Mouse (Mus musculus) brain, embryonic 14.5 days (tissue): ENCODE measurements around the gene Plxdc2. TPM values are rescaled to one million over a fixed set of nuclear protein-coding genes. Genes with fewer than 3 reads are reported as not detected.

ENCODE experiments used
- DNase-seq: peaks from one replicate; pipeline ENCODE4 v3.0.0-alpha.2; 2011; ENCODE audit warnings: low read depth
- CTCF ChIP-seq: fragments of 200-500 bp; IDR thresholded peaks from 2 replicates; pipeline ENCODE4 v1.5.1; 2012; ENCODE audit warnings: inconsistent platforms, mild to moderate bottlenecking, moderate library complexity, borderline replicate concordance; ENCODE audit not compliant: insufficient read depth, insufficient read length; ENCODE audit errors: extremely low read depth
- POLR2A ChIP-seq: fragments of 200-500 bp; IDR thresholded peaks from 2 replicates; pipeline ENCODE4 v1.6.1; 2012; ENCODE audit warnings: mild to moderate bottlenecking, inconsistent platforms, borderline replicate concordance; ENCODE audit not compliant: poor library complexity, insufficient read depth, insufficient read length, severe bottlenecking; ENCODE audit errors: extremely low read depth
- polyA plus RNA-seq: library from polyadenylated mRNA; depleted of rRNA; stranded (reverse); fragments of >200 nt; gene quantifications from 2 replicates; pipeline ENCODE4 v1.2.3, GENCODE M21; 2012

Plxdc2 gene
- polyA plus RNA-seq, 1 experiment = 9.1 TPM

DNA sequence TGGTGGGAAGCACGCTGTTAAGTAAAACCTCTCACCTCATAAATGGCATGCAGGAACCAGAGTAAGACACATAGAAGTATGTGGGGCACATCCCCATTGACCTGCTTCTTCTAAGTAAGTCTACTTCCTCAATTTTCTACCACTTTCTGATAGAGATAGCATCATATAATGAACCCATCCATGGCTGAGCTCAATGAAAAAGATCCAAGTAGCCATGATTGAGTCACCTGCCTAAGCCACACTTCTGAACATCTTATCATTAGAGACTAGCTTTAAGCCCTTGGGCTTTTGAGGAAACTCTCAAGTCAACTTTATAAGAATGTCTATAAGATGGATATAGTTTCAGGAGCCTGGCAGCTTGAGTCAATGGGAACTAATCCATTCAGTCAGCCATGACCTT is 14.3 kb downstream of the Plxdc2 start:
- DNase-seq = no peak
- no peak for TF ChIP-seq POLR2A
- TF ChIP-seq CTCF = no peak

DNA sequence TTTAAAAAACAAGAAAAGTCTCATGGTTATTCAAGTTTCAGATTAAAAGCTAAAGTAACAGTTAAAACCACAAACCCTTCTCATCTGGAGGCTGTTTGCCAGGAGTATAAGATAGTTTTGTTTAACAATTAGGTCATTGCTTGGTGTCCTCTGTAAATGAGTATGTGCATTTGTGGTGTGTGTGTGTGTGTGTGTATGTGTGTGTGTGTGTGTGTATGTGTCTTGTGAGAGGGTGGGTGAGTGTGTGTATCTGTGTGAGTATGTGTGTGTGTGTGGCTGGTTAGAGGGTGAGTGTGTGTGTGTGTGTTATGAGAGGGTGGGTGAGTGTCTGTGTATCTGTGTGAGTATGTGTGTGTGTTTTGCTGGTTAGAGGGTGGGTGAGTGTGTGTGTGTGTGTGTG is 18.2 kb downstream of the Plxdc2 start:
- TF ChIP-seq CTCF (no peak), POLR2A (no peak)
- DNase-seq = no peak

DNA sequence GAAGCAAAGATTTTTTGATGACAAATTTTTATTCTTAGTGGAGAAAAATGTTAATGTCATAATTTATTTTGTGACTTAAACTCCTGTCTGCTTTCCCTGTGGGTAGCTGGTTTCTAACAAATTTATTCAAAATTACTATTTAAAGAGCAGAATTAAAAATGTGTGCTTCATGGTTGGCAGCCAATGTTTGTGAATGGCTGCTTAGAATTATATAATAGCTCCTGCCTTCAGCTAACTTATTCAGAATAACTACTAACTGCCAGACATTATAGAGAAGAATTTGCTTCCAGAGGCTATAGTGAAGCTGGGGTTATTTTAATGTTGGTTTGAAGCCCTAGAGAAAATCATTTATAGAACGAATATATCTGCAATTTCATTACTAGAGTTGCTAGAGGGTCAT is 30.1 kb downstream of the Plxdc2 start:
- TF ChIP-seq POLR2A (no peak), CTCF (no peak)

DNA sequence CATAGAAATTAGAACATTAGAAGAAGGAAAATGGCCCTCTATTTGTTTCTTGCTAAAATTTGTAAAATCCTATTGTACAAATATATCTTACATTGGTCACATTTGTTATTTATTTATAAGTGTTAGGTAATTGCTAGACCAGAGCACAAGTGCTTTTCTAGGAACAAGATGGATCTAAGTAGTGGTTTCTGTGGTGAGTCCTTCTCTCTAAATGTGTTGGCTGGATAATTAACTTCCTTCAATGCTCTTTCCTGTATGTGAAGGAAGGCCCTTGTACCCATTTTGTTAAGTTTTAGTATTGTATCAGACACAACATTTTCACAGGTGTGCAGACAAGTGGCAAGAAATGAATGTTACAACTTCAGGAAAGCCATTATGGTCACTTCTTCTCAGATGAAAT is 30.6 kb downstream of the Plxdc2 start:
- TF ChIP-seq CTCF = no peak
- no peak for TF ChIP-seq POLR2A
- DNase-seq = no peak

More for the DNA sequence above, 30.1 kb downstream of the Plxdc2 start:
- no peak for DNase-seq

DNA sequence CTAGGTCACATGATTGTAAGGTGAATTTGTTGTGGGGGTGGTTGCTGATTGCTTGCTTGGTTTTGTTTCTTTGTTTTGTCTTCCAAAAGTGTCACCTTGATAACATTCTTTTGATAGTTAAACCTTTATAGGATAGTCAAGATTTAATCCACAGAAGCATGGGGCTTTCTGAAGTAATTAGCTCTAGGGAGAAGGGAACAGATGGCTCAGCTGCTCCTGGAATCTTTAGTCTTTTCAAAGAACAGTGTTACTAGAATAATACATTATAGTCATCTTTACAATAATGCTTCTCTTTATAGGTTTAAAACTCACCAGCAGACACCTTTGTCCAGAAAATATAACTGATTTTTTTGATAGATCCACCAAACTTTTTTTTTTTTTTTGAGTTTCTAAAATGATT is 31.7 kb downstream of the Plxdc2 start:
- no peak for TF ChIP-seq POLR2A
- no peak for DNase-seq

DNA sequence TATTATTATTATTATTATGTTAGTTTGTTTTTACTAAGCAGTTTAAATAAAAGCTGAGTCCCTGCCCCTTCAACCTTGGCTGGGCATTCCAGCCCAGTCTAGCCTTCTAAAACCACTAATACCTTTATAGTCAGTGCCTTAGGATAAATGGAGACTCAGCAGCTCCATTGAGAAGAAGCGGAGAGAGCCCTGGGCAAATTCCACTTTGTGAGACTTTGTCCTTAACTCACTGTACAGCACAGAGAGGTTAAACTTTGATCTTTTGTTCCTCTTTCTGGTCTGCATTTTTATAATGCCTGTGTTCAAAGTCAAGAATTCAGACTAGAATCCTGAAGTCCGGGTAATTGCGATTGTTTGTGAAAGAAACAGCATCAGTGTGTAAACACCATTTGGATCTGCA is 41.4 kb downstream of the Plxdc2 start:
- TF ChIP-seq POLR2A (no peak), CTCF (no peak)
- no peak for DNase-seq

DNA sequence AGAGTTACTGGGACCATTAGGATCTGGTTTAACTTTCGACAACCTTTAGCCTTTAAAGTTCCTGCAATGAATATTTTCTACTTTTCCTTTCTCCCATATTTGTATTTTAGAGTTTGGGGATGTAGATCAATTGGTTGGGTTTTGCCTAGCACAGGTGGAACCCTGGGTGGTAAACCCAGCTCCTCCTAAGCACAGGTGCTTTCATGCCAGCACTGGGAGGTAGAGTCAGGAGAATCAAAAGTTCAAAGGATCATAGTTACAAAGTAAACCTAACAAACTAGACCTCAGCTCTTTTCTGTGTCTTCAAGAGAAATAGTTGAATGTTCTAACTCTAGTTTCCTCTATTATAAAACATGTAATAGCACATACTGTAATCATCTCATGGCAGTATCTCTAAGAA is 41.9 kb downstream of the Plxdc2 start:
- no peak for DNase-seq
- no peak for TF ChIP-seq POLR2A
- TF ChIP-seq CTCF = no peak

DNA sequence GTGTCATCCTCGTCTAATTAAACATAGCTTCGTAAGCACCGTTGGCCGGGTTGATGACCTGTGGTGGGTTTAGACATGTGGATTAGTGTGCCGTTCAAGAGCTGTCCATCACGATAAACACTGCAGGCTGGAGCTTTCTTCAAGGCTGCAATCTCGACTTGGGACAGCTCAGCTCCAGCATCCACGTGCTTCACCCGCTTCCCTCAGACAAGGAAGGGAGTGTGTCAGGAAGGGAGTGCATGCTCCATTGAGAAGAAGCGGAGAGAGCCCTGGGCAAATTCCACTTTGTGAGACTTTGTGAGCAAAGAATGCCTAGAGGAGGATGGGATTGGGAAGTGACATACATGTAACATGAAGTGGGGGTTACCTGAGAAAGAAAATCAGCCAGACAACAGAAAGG is 42.8 kb downstream of the Plxdc2 start:
- DNase-seq = no peak

DNA sequence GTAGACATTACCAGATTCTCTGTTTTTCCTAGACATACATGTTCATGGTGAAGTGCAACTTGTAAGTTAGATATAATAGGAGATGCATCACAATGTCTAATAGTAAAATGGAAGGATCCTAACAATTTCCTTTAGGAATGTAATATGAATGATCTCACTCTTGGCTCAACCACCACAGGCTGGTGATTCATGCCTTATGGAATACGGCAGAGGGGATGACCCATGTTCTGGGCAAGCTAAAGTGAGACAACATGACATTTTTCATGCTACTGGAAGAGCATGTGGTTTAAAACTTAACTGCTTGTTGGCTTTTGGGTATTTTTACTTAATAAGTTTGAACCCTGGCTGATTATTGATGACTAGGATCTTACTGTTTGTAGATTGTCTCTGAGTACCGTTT is 50.4 kb downstream of the Plxdc2 start:
- TF ChIP-seq POLR2A = no peak
- no peak for TF ChIP-seq CTCF
- DNase-seq = no peak

More for the DNA sequence above, 42.8 kb downstream of the Plxdc2 start:
- TF ChIP-seq POLR2A (no peak), CTCF (no peak)

DNA sequence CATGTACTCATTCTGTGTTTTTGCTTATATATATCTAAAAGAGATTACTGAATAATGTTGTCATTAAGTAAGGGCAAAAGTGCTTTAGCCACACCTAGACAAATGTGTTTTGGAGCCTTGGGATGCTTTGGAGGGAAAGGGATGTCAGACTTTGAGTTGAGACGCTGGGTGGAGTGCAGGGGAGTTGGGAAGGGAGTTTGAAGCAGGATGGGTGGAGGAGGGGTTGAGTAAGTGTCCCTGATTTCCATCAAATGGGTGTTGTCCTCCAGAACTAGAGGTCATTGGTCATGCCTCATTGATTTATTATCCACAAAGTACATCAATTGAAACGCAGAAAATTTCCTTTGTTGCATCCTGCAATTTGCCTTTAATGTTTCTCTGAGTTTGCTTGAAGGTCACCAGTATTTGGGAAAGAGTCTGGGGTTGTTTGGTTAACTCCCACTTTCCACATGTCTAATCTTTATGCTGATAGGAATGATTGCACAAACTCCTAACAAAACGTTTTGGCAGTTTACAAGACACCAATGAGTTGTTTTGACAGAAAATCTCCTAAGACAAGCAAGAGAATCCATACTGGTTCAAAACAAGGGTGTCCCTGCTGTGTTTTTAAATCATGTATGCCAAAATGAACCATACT is 58.4 kb downstream of the Plxdc2 start:
- no peak for DNase-seq
- TF ChIP-seq POLR2A (no peak), CTCF (no peak)

DNA sequence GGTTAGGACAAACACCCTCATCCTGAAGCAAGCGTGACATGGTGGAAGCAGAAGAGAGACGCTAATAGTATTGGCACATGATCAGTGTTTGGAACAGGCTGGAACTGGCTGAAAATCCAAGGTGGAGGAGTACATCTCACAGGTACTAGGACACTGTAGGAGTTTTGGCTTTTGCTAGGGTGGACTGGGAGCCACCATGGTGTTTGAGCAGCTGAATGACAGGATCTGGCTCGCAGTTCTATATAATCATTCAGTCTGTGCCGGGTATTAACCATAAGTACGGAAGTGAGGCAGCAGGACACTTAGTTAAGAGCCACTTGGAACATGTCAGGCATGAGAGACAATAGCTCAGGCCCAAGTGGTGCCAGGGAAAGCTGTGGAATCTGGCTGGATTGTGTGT is 82.9 kb downstream of the Plxdc2 start:
- DNase-seq = no peak

DNA sequence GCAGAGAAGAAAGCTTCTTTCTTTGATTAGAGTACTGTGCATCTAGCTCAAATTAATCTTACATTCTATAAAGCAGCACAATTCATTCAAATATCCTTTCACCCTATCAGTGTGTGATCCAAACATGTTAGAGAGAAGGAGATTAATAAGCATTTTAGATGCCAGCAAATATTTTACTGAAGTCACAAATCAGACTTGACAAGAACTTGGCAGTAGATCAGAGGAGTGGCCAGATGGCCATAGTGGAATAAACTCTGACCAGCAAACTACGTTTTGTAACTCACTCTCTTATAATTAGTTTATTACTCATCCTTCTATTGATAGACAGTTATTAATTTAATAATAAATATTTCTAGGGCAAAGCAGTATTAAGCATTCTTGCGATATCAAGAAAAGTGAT is 86.5 kb downstream of the Plxdc2 start:
- TF ChIP-seq CTCF = no peak
- no peak for TF ChIP-seq POLR2A
- peak; percentile 38 for DNase-seq

More for the DNA sequence above, 82.9 kb downstream of the Plxdc2 start:
- no peak for TF ChIP-seq CTCF
- no peak for TF ChIP-seq POLR2A

DNA sequence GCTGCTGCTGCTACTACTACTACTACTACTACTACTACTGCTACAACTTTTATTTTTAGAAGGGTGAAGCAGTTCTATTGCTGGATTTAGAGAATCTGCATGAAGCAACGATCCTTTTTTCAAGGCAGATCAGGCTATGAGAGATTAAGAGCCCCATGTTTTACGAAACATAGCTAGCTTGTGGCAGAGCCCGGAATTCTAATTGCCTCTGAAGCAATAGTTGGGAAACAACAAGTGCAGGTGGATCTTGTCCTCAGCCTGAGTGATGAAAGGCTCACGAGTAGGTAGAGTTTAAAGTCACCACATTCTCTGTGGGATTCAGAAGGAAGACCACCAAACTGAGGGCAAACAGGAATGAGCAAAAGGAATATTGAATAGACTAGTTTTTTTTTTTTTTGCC is 91.8 kb downstream of the Plxdc2 start:
- no peak for DNase-seq
- TF ChIP-seq POLR2A (no peak), CTCF (no peak)

DNA sequence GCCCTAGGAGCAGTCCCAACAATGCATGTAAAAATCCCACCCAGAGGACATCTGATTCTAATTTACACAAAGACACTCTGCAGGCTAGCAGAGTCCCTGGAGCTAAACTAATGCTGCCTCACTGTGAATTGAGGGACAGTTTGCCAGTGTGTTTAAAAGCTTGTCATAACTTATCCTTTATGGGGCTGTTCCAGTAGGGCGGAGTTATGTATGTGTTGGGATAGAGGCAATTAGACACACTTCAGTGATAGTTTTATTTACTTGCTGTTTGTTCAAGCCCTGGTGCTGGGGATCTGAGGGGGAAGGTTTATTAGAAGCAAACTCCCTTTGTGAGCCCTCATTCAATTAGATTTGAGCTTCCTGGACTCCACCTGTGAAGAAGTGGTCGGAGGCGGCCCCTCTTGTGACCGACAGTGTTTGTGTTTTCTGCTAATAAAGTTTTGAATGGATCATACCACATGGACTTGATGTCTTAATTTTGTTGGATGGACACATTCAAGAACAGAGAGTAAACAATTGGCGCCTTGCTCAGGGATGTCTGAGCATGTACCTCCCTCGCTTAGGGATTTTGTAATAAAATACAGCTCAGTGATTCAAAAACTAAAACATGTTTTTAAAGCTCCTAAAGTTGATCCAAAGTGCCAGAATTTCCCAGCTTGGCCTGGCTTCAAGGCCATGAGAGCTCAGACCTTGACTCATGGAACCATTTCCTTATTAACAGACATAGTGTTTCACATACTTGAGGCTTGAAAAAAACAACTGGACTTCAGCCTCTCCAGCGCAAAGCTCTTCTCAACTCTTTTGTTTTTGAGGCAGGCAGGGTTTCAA is 94.9 kb downstream of the Plxdc2 start:
- DNase-seq = peak; percentile 80
- TF ChIP-seq POLR2A = no peak
- no peak for TF ChIP-seq CTCF
